Mouse (Mus musculus) midbrain, embryonic 12.5 days (tissue): Measurements from ENCODE around the gene Exoc3l4. TPM values are rescaled to one million over a fixed set of nuclear protein-coding genes. Genes with fewer than 3 reads are reported as not detected.

Experiments
- ATAC-seq: fragments of 200-750 bp; cut with Nextera tagmentation; 2 replicates; pipeline ENCODE4 v1.8.0; 2017; ENCODE audit warnings: low read depth, moderate TSS enrichment, moderate library complexity; ENCODE audit not compliant: low FRiP score
- H3K27ac ChIP-seq: fragments of 300-500 bp; sonication (generic); replicated peaks from 2 replicates; pipeline ENCODE4 v1.5.1; 2016; ENCODE audit warnings: mild to moderate bottlenecking
- H3K27me3 ChIP-seq: fragments of 300-500 bp; sonication (generic); 2 replicates; pipeline ENCODE4 v1.6.1; 2016; ENCODE audit warnings: mild to moderate bottlenecking
- H3K36me3 ChIP-seq: fragments of 300-500 bp; sonication (generic); 2 replicates; pipeline ENCODE4 v1.6.1; 2016
- H3K4me1 ChIP-seq: fragments of 300-500 bp; sonication (generic); 2 replicates; pipeline ENCODE4 v1.6.1; 2016
- H3K4me2 ChIP-seq: fragments of 300-500 bp; sonication (generic); replicated peaks from 2 replicates; pipeline ENCODE4 v1.6.1; 2016; ENCODE audit warnings: mild to moderate bottlenecking, moderate library complexity
- H3K4me3 ChIP-seq: fragments of 300-500 bp; sonication (generic); 2 replicates; pipeline ENCODE4 v1.5.1; 2016; ENCODE audit warnings: mild to moderate bottlenecking
- H3K9ac ChIP-seq: fragments of 300-500 bp; sonication (generic); replicated peaks from 2 replicates; pipeline ENCODE4 v1.6.1; 2016; ENCODE audit warnings: mild to moderate bottlenecking, moderate library complexity
- H3K9me3 ChIP-seq: fragments of 300-500 bp; sonication (generic); 2 replicates; pipeline ENCODE4 v1.6.1; 2016; ENCODE audit warnings: mild to moderate bottlenecking
- WGBS: fragments of 180-500 bp; shearing (Covaris S2); methylation state at CpG from one replicate; pipeline ENCODE4 v1.1.7; 2016; 5-methylcytosine and 5-hydroxymethylcytosine counted together
- polyA plus RNA-seq: library from polyadenylated mRNA; unstranded; fragments of >200 nt; fragmentation: Nextera tagmentation; extraction: Ambion mirVana; gene quantifications from 2 replicates; pipeline ENCODE4 v1.2.1, GENCODE M21; 2016

The Exoc3l4 gene
- polyA plus RNA-seq, 1 experiment from 2014 or later: 4.1 TPM

- ATAC-seq: no peak
- Histone ChIP-seq H3K36me3 (no peaks in the 10 kb centered on the region), H3K4me1 (no peaks in the 10 kb centered on the region), H3K9ac (no peak overlapping the region), H3K9me3 (no peaks in the 10 kb centered on the region), H3K4me2 (no peak overlapping the region), H3K27ac (no peak overlapping the region), H3K27me3 (peaks cover 5% of the 10 kb centered on the region; the same call in 1 of the 2 replicates), H3K4me3 (no peak overlapping the region)
- 73% methylated on average over 7 of the region's 7 CpGs for WGBS
These were observed 51.4 kb downstream of the Exoc3l4 start for GRCm38 (mm10) chr12:111468206-111468605.

- no peak for ATAC-seq
- Histone ChIP-seq H3K27me3 (peaks cover 5% of the 10 kb centered on the region; the same call in 1 of the 2 replicates), H3K4me3 (no peak overlapping the region), H3K36me3 (no peaks in the 10 kb centered on the region), H3K4me1 (0 out of 2 replicates have a peak, but pooled peaks cover under 1% of the 10 kb centered on the region), H3K4me2 (no peak overlapping the region), H3K27ac (no peak overlapping the region), H3K9ac (no peak overlapping the region), H3K9me3 (no peaks in the 10 kb centered on the region)
- WGBS: 8% methylated on average over 8 of the region's 8 CpGs
These were observed 52.7 kb downstream of the Exoc3l4 start for GRCm38 (mm10) chr12:111469507-111469906.

- no peak for ATAC-seq
These were observed 54.3 kb downstream of the Exoc3l4 start for GRCm38 (mm10) chr12:111471119-111471518.

GRCm38 (mm10) chr12:111471721-111472120 lies 54.9 kb downstream of the Exoc3l4 start:
- peaks cover 9% of the 10 kb centered on the region; the same call in 1 of the 2 replicates for H3K4me1 ChIP-seq
- no peak for ATAC-seq
- no peaks in the 10 kb centered on the region for H3K9me3 ChIP-seq
- no peak overlapping the region for H3K27ac ChIP-seq
- no peaks in the 10 kb centered on the region; the same call in 1 of the 2 replicates for H3K27me3 ChIP-seq
- H3K4me2 ChIP-seq: no peak overlapping the region
- H3K9ac ChIP-seq: no peak overlapping the region
- H3K4me3 ChIP-seq: no peak overlapping the region
- WGBS: 87% methylated on average over 3 of the region's 3 CpGs
- H3K36me3 ChIP-seq: no peaks in the 10 kb centered on the region

More at GRCm38 (mm10) chr12:111471119-111471518, 54.3 kb downstream of the Exoc3l4 start:
- Histone ChIP-seq H3K27ac (no peak overlapping the region), H3K4me1 (peaks cover 9% of the 10 kb centered on the region; the same call in 1 of the 2 replicates), H3K27me3 (no peaks in the 10 kb centered on the region; the same call in 1 of the 2 replicates), H3K36me3 (no peaks in the 10 kb centered on the region), H3K4me2 (no peak overlapping the region), H3K9ac (no peak overlapping the region), H3K9me3 (no peaks in the 10 kb centered on the region), H3K4me3 (no peak overlapping the region)
- 85% methylated on average over 1 of the region's 1 CpGs for WGBS

GRCm38 (mm10) chr12:111472886-111473285 lies 56.1 kb downstream of the Exoc3l4 start:
- WGBS: 71% methylated on average over 5 of the region's 5 CpGs
- Histone ChIP-seq H3K27ac (no peak overlapping the region), H3K4me3 (no peak overlapping the region), H3K4me2 (no peak overlapping the region), H3K27me3 (no peaks in the 10 kb centered on the region; the same call in 1 of the 2 replicates), H3K4me1 (peaks cover 9% of the 10 kb centered on the region; the same call in 1 of the 2 replicates), H3K36me3 (no peaks in the 10 kb centered on the region), H3K9me3 (no peaks in the 10 kb centered on the region), H3K9ac (no peak overlapping the region)
- no peak for ATAC-seq

GRCm38 (mm10) chr12:111474384-111474783 lies 57.6 kb downstream of the Exoc3l4 start:
- Histone ChIP-seq H3K4me3 (no peak overlapping the region), H3K27ac (no peak overlapping the region), H3K4me1 (peaks cover 9% of the 10 kb centered on the region; the same call in 1 of the 2 replicates), H3K27me3 (no peaks in the 10 kb centered on the region; the same call in 1 of the 2 replicates), H3K9ac (no peak overlapping the region), H3K9me3 (no peaks in the 10 kb centered on the region), H3K36me3 (no peaks in the 10 kb centered on the region), H3K4me2 (no peak overlapping the region)
- 94% methylated on average over 3 of the region's 3 CpGs for WGBS
- ATAC-seq: no peak

- no peak overlapping the region for H3K4me2 ChIP-seq
- H3K36me3 ChIP-seq: no peaks in the 10 kb centered on the region
- 58% methylated on average over 8 of the region's 8 CpGs for WGBS
- H3K4me1 ChIP-seq: peaks cover 9% of the 10 kb centered on the region; the same call in 1 of the 2 replicates
- no peak for ATAC-seq
- no peaks in the 10 kb centered on the region for H3K27me3 ChIP-seq
- no peak overlapping the region for H3K9ac ChIP-seq
- no peak overlapping the region for H3K27ac ChIP-seq
- no peak overlapping the region for H3K4me3 ChIP-seq
- H3K9me3 ChIP-seq: no peaks in the 10 kb centered on the region
These were observed 58.3 kb downstream of the Exoc3l4 start for GRCm38 (mm10) chr12:111474893-111475643.

- no peaks in the 10 kb centered on the region for H3K9me3 ChIP-seq
- 62% methylated on average over 5 of the region's 5 CpGs for WGBS
- H3K27ac ChIP-seq: no peak overlapping the region
- no peak overlapping the region for H3K4me2 ChIP-seq
- H3K4me3 ChIP-seq: no peak overlapping the region
- no peaks in the 10 kb centered on the region for H3K36me3 ChIP-seq
- H3K9ac ChIP-seq: no peak overlapping the region
- H3K4me1 ChIP-seq: peaks cover 15% of the 10 kb centered on the region; the same call in 1 of the 2 replicates
- H3K27me3 ChIP-seq: peaks cover 17% of the 10 kb centered on the region
- ATAC-seq: no peak
These were observed 62.1 kb downstream of the Exoc3l4 start for GRCm38 (mm10) chr12:111478924-111479323.

GRCm38 (mm10) chr12:111479917-111480316 lies 63.1 kb downstream of the Exoc3l4 start:
- WGBS: 75% methylated on average over 2 of the region's 2 CpGs
- Histone ChIP-seq H3K9ac (no peak overlapping the region), H3K4me2 (no peak overlapping the region), H3K4me3 (no peak overlapping the region), H3K27me3 (peaks cover 27% of the 10 kb centered on the region), H3K36me3 (no peaks in the 10 kb centered on the region), H3K4me1 (peaks cover 14% of the 10 kb centered on the region; the same call in 1 of the 2 replicates), H3K27ac (no peak overlapping the region), H3K9me3 (no peaks in the 10 kb centered on the region)
- ATAC-seq: no peak

Other genes starting within 250 kb of the Exoc3l4 start
- not detected in 2 replicates for gene 4930595D18Rik, start 232.5 kb upstream of the Exoc3l4 start, polyA plus RNA-seq
- gene Amn, start 145.9 kb upstream of the Exoc3l4 start, polyA plus RNA-seq: 0.45 and 0.80 TPM in 2 replicates
- gene Cdc42bpb, start 39.3 kb upstream of the Exoc3l4 start, polyA plus RNA-seq: 39.4 and 40.5 TPM in 2 replicates
- 0.47 TPM in 1 of 2 replicates, not detected in the other for gene Lbhd2, start 10.2 kb upstream of the Exoc3l4 start, polyA plus RNA-seq
- 1.2 and 1.5 TPM in 2 replicates for gene Tnfaip2, start 25.5 kb downstream of the Exoc3l4 start, polyA plus RNA-seq
- gene Gm266, start 68.8 kb downstream of the Exoc3l4 start, polyA plus RNA-seq: 2.3 and 3.5 TPM in 2 replicates
- gene Eif5, start 121.0 kb downstream of the Exoc3l4 start, polyA plus RNA-seq: 692 and 732 TPM in 2 replicates
- gene Mark3, start 157.5 kb downstream of the Exoc3l4 start, polyA plus RNA-seq: 75.6 and 90.6 TPM in 2 replicates